Mouse (Mus musculus) liver, adult 2 months (tissue): Measurements from ENCODE around the gene Arid5a.

Source experiments
- CTCF ChIP-seq: fragments of 200-500 bp; IDR thresholded peaks from 2 replicates; pipeline ENCODE4 v1.5.1; 2011; ENCODE audit warnings: low read depth, low read length, control low read depth
- POLR2A ChIP-seq: fragments of 200-500 bp; IDR thresholded peaks from 2 replicates; pipeline ENCODE4 v1.6.1; 2011; ENCODE audit warnings: low read length, control low read depth; ENCODE audit not compliant: insufficient read depth; ENCODE audit errors: extremely low read depth

GRCm38 (mm10) chr1:36299126-36299525 lies 8.4 kb upstream of the Arid5a start:
- TF ChIP-seq POLR2A (no peak), CTCF (no peak)
